Mouse (Mus musculus): ENCODE data around the gene Ptpn12. TPM values are rescaled to one million over a fixed set of nuclear protein-coding genes. Genes with fewer than 3 reads are reported as not detected.

Ptpn12 gene
- 27.5 and 31.8 TPM in 2 replicates for polyA plus RNA-seq (2012; rRNA removed)

GRCm38 (mm10) chr5:21055820-21056531, at the start of gene Ptpn12:
Gene Ptpn12, minus strand, starts transcription at chr5:21055911.

GRCm38 (mm10) chr5:20956298-20956697, 99.4 kb downstream of the Ptpn12 start, which contains the start of gene Rsbn1l:
Gene Rsbn1l, minus strand, starts transcription at chr5:20956398.

Other genes with a start within 250 kb of the Ptpn12 start
- gene Phtf2, start 173.8 kb downstream of the Ptpn12 start, polyA plus RNA-seq (2012; rRNA removed), result 0.55 and 1.0 TPM in 2 replicates
- 3.8 and 4.4 TPM in 2 replicates for gene Tmem60, start 173.7 kb downstream of the Ptpn12 start, polyA plus RNA-seq (2012; rRNA removed)
- 3.6 TPM in 2 replicates for gene Rsbn1l, start 99.5 kb downstream of the Ptpn12 start, polyA plus RNA-seq (2012; rRNA removed)
- 0.77 and 0.91 TPM in 2 replicates for gene Gsap, start 130.3 kb upstream of the Ptpn12 start, polyA plus RNA-seq (2012; rRNA removed)